Mouse (Mus musculus): ENCODE measurements around the gene Kmt2b.

DNA sequence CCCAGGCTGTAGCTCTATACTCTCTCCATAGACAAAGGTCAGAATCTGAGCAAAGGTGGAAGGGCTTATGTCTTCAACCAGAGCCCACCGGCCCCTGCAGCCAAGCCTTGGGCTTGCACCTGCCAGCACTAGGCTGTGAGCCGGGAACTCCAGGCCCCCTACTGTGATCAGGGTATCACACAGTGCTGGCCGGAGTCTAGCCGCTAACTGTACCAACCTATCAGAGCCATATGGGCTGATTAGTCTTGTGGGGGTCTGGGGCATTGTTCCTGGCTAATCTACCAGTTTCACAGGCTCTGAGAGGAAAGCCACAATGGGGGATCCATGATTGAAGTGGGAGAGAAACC is 3.1 kb upstream of the Kmt2b start:
- no peak for TF ChIP-seq CTCF (IDR thresholded peaks at IDR 0.05; ENCODE audit: borderline replicate concordance, insufficient read depth, low read length)
- TF ChIP-seq POLR2A (IDR thresholded peaks at IDR 0.05; ENCODE audit: low read depth, low read length): no peak
